Mouse (Mus musculus) midbrain, embryonic 10.5 days (tissue): ENCODE data around the gene Dalrd3. TPM values are rescaled to one million over a fixed set of nuclear protein-coding genes. Genes with fewer than 3 reads are reported as not detected.
"Not testable (repeated sequence)": the region's sequence is repeated elsewhere in the genome, so short reads cannot be mapped to it uniquely, and the experiment has no call there.

ENCODE experiments used
- DNase-seq: peaks from one replicate; pipeline ENCODE4 v3.0.0-alpha.2; 2017; ENCODE audit warnings: low spot score
- H3K27ac ChIP-seq: fragments of 300-500 bp; sonication (generic); replicated peaks from 2 replicates; pipeline ENCODE4 v1.5.1; 2016; ENCODE audit warnings: mild to moderate bottlenecking
- H3K27me3 ChIP-seq: fragments of 300-500 bp; sonication (generic); 2 replicates; pipeline ENCODE4 v1.6.1; 2016; ENCODE audit warnings: low read depth, mild to moderate bottlenecking; ENCODE audit not compliant: poor library complexity, severe bottlenecking
- H3K36me3 ChIP-seq: fragments of 300-500 bp; sonication (generic); 2 replicates; pipeline ENCODE4 v1.6.1; 2016; ENCODE audit warnings: mild to moderate bottlenecking, moderate library complexity
- H3K4me1 ChIP-seq: fragments of 300-500 bp; sonication (generic); 2 replicates; pipeline ENCODE4 v1.6.1; 2016
- H3K4me3 ChIP-seq: fragments of 300-500 bp; sonication (generic); 2 replicates; pipeline ENCODE4 v1.5.1; 2016; ENCODE audit warnings: mild to moderate bottlenecking, moderate library complexity
- H3K9me3 ChIP-seq: fragments of 300-500 bp; sonication (generic); replicated peaks from 2 replicates; pipeline ENCODE4 v1.6.1; 2016; ENCODE audit warnings: mild to moderate bottlenecking
- WGBS: fragments of 180-500 bp; shearing (Covaris S2); methylation state at CpG from one replicate; pipeline ENCODE4 v1.1.7; 2016; 5-methylcytosine and 5-hydroxymethylcytosine counted together
- microRNA counts: library from miRNA; unstranded; fragments of <30 nt; microRNA quantifications from one replicate; lab custom pipeline; 2017
- microRNA-seq: library from miRNA; unstranded; fragments of <30 nt; microRNA quantifications from one replicate; pipeline ENCODE4, GENCODE M21; 2017
- polyA plus RNA-seq: library from polyadenylated mRNA; unstranded; fragments of >200 nt; fragmentation: Nextera tagmentation; extraction: Ambion mirVana; gene quantifications from 2 replicates; pipeline ENCODE4 v1.2.1, GENCODE M21; 2016

Gene Dalrd3
- polyA plus RNA-seq, 1 experiment from 2014 or later: 196 TPM

- H3K9me3 ChIP-seq, H3K4me1 ChIP-seq, H3K4me3 ChIP-seq, DNase-seq, H3K27ac ChIP-seq, H3K27me3 ChIP-seq: not testable (repeated sequence)
- H3K36me3 ChIP-seq: peaks cover 100% of the 10 kb centered on the region
- WGBS: 96% methylated on average over 5 of the region's 5 CpGs
Measured at GRCm38 (mm10) chr9:108607929-108608328, 38.2 kb downstream of the Dalrd3 start.

GRCm38 (mm10) chr9:108608889-108609288 is 39.2 kb downstream of the Dalrd3 start:
- H3K27ac ChIP-seq: no peak overlapping the region
- no peak for DNase-seq
- H3K27me3 ChIP-seq: no peaks in the 10 kb centered on the region
- no peaks in the 10 kb centered on the region for H3K9me3 ChIP-seq
- no peak overlapping the region for H3K4me3 ChIP-seq
- peaks cover 100% of the 10 kb centered on the region for H3K36me3 ChIP-seq
- H3K4me1 ChIP-seq: no peaks in the 10 kb centered on the region
- 92% methylated on average over 4 of the region's 4 CpGs for WGBS

- no peak overlapping the region for H3K27ac ChIP-seq
- no peak for DNase-seq
- H3K9me3 ChIP-seq: no peaks in the 10 kb centered on the region
- H3K27me3 ChIP-seq: no peaks in the 10 kb centered on the region
- H3K36me3 ChIP-seq: peaks cover 99% of the 10 kb centered on the region
- 95% methylated on average over 10 of the region's 10 CpGs for WGBS
- H3K4me3 ChIP-seq: no peak overlapping the region
- H3K4me1 ChIP-seq: no peaks in the 10 kb centered on the region
Measured at GRCm38 (mm10) chr9:108611488-108611887, 41.8 kb downstream of the Dalrd3 start.

GRCm38 (mm10) chr9:108617301-108617700 is 47.6 kb downstream of the Dalrd3 start:
- Histone ChIP-seq H3K9me3 (no peaks in the 10 kb centered on the region), H3K36me3 (peaks cover 90% of the 10 kb centered on the region), H3K27me3 (no peaks in the 10 kb centered on the region), H3K27ac (no peak overlapping the region), H3K4me3 (no peak overlapping the region), H3K4me1 (no peaks in the 10 kb centered on the region)
- no peak for DNase-seq
- WGBS: 91% methylated on average over 1 of the region's 1 CpGs

MicroRNA genes within 50 kb of the gene (microRNA counts, 519-probe panel; counts per million panel counts)
- microRNA mmu-miR-191 (lab: Ali Mortazavi, UCI): 6,351 counts per million, percentile 58 among the panel's probes with 10 or more counts
- 5,065 counts per million, percentile 32 among the panel's probes with 10 or more counts for microRNA mmu-miR-425 (lab: Ali Mortazavi, UCI)

Small RNA genes within 50 kb of the gene (microRNA-seq; reads per million reads assigned to microRNA genes)
- gene Gm24083 (not detected), gene Mir191 (not detected), gene Mir425 (2,182 reads per million, percentile 83 among the genes with 10 or more reads in this experiment)

Other genes with a start within 250 kb of the Dalrd3 start
- gene Gpx1, start 231.0 kb upstream of the Dalrd3 start, polyA plus RNA-seq: 767 and 792 TPM in 2 replicates
- 119 and 140 TPM in 2 replicates for gene Usp4, start 222.0 kb upstream of the Dalrd3 start, polyA plus RNA-seq
- 1.1 and 1.2 TPM in 2 replicates for gene 1700102P08Rik, start 177.1 kb upstream of the Dalrd3 start, polyA plus RNA-seq
- 0.81 and 1.1 TPM in 2 replicates for gene Ccdc36, start 141.4 kb upstream of the Dalrd3 start, polyA plus RNA-seq
- gene BC048562, start 133.4 kb upstream of the Dalrd3 start, polyA plus RNA-seq: not detected in 2 replicates
- 58.2 and 59.4 TPM in 2 replicates for gene Ccdc71, start 109.4 kb upstream of the Dalrd3 start, polyA plus RNA-seq
- 43.1 and 52.1 TPM in 2 replicates for gene Klhdc8b, start 108.3 kb upstream of the Dalrd3 start, polyA plus RNA-seq
- 42.7 and 46.2 TPM in 2 replicates for gene Lamb2, start 90.2 kb upstream of the Dalrd3 start, polyA plus RNA-seq
- gene Usp19, start 79.3 kb upstream of the Dalrd3 start, polyA plus RNA-seq: 79.4 and 91.6 TPM in 2 replicates
- 112 and 115 TPM in 2 replicates for gene Qars, start 62.2 kb upstream of the Dalrd3 start, polyA plus RNA-seq
- gene Qrich1, start 53.1 kb upstream of the Dalrd3 start, polyA plus RNA-seq: 150 and 171 TPM in 2 replicates
- gene Impdh2, start 9.6 kb upstream of the Dalrd3 start, polyA plus RNA-seq: 202 and 239 TPM in 2 replicates
- 47.0 and 50.0 TPM in 2 replicates for gene Ndufaf3, start 2.5 kb upstream of the Dalrd3 start, polyA plus RNA-seq
- 195 and 250 TPM in 2 replicates for gene Wdr6, start 8.9 kb downstream of the Dalrd3 start, polyA plus RNA-seq
- gene P4htm, start 27.8 kb downstream of the Dalrd3 start, polyA plus RNA-seq: 13.8 and 14.7 TPM in 2 replicates
- 66.8 and 72.6 TPM in 2 replicates for gene Arih2, start 79.5 kb downstream of the Dalrd3 start, polyA plus RNA-seq
- 34.5 and 36.2 TPM in 2 replicates for gene Slc25a20, start 92.2 kb downstream of the Dalrd3 start, polyA plus RNA-seq
- gene Prkar2a, start 119.4 kb downstream of the Dalrd3 start, polyA plus RNA-seq: 34.6 and 40.8 TPM in 2 replicates
- gene Ip6k2, start 213.9 kb downstream of the Dalrd3 start, polyA plus RNA-seq: 89.0 and 105 TPM in 2 replicates
- 14.5 and 17.3 TPM in 2 replicates for gene Nckipsd, start 238.5 kb downstream of the Dalrd3 start, polyA plus RNA-seq